Mouse (Mus musculus): ENCODE results near the gene Kifc5b. TPM values are rescaled to one million over a fixed set of nuclear protein-coding genes. Genes with fewer than 3 reads are reported as not detected.

The Kifc5b gene
- polyA plus RNA-seq (2012; rRNA removed): 7.7 and 7.8 TPM in 2 replicates

GRCm38 (mm10) chr17:26916711-26917482, at the start of gene Kifc5b:
Kifc5b (plus strand) TSS chr17:26917091.

GRCm38 (mm10) chr17:26932839-26933398, 16.0 kb downstream of the Kifc5b start, which contains the start of gene Phf1:
Phf1 (plus strand) TSS chr17:26933052.

GRCm38 (mm10) chr17:26939178-26939972, 22.5 kb downstream of the Kifc5b start, which contains the start of gene Cuta:
Cuta (minus strand) TSS chr17:26939569.

GRCm38 (mm10) chr17:26941031-26941789, 24.3 kb downstream of the Kifc5b start, which contains the start of gene Syngap1:
Syngap1 (plus strand) TSS chr17:26941253.

GRCm38 (mm10) chr17:26972703-26973574, 56.0 kb downstream of the Kifc5b start, which contains the start of gene Zbtb9:
Zbtb9 (plus strand) TSS chr17:26973167.

Other genes with a start within 250 kb of the Kifc5b start
- 7.8 and 8.6 TPM in 2 replicates for gene Crebrf, start 201.4 kb upstream of the Kifc5b start, polyA plus RNA-seq (2012; rRNA removed)
- 45.1 and 46.4 TPM in 2 replicates for gene Bnip1, start 136.0 kb upstream of the Kifc5b start, polyA plus RNA-seq (2012; rRNA removed)
- not detected in 2 replicates for gene Nkx2-5, start 72.1 kb upstream of the Kifc5b start, polyA plus RNA-seq (2012; rRNA removed)
- gene Phf1, start 16.0 kb downstream of the Kifc5b start, polyA plus RNA-seq (2012; rRNA removed): 62.9 and 63.0 TPM in 2 replicates
- 99.9 and 107 TPM in 2 replicates for gene Cuta, start 22.5 kb downstream of the Kifc5b start, polyA plus RNA-seq (2012; rRNA removed)
- 112 and 137 TPM in 2 replicates for gene Syngap1, start 24.2 kb downstream of the Kifc5b start, polyA plus RNA-seq (2012; rRNA removed)
- gene Zbtb9, start 56.1 kb downstream of the Kifc5b start, polyA plus RNA-seq (2012; rRNA removed): 21.5 and 23.4 TPM in 2 replicates
- 27.9 and 29.6 TPM in 2 replicates for gene Bak1, start 111.9 kb downstream of the Kifc5b start, polyA plus RNA-seq (2012; rRNA removed)
- gene Itpr3, start 140.2 kb downstream of the Kifc5b start, polyA plus RNA-seq (2012; rRNA removed): 1.6 and 1.8 TPM in 2 replicates
- 290 and 327 TPM in 2 replicates for gene Uqcc2, start 216.8 kb downstream of the Kifc5b start, polyA plus RNA-seq (2012; rRNA removed)